Mouse (Mus musculus) forebrain, embryonic 14.5 days (tissue): Measurements from ENCODE around the gene Elf2. TPM values are rescaled to one million over a fixed set of nuclear protein-coding genes. Genes with fewer than 3 reads are reported as not detected.

Source experiments
- ATAC-seq: fragments of 200-750 bp; cut with Nextera tagmentation; 2 replicates; pipeline ENCODE4 v1.8.0; 2017; ENCODE audit warnings: mild to moderate bottlenecking, moderate library complexity
- DNase-seq: peaks from one replicate; pipeline ENCODE4 v3.0.0-alpha.2; 2015; ENCODE audit warnings: low spot score
- H3K27ac ChIP-seq: fragments of 300-500 bp; sonication (generic); 2 replicates; pipeline ENCODE4 v1.5.1; 2014; ENCODE audit warnings: low read depth, mild to moderate bottlenecking, control low read depth, low read length, moderate library complexity
- H3K27me3 ChIP-seq: fragments of 300-500 bp; sonication (generic); replicated peaks from 2 replicates; pipeline ENCODE4 v1.6.1; 2014; ENCODE audit warnings: low read length, control low read depth, mixed read lengths; ENCODE audit not compliant: control insufficient read depth, insufficient read depth
- H3K36me3 ChIP-seq: fragments of 300-500 bp; sonication (generic); 2 replicates; pipeline ENCODE4 v1.6.1; 2014; ENCODE audit warnings: low read length, control low read depth; ENCODE audit not compliant: control insufficient read depth, insufficient read depth
- H3K4me1 ChIP-seq: fragments of 300-500 bp; sonication (generic); 2 replicates; pipeline ENCODE4 v1.6.1; 2014; ENCODE audit warnings: antibody characterized with exemption, low read length, control low read depth; ENCODE audit not compliant: control insufficient read depth, insufficient read depth
- H3K4me2 ChIP-seq: fragments of 300-500 bp; sonication (generic); 2 replicates; pipeline ENCODE4 v1.6.1; 2014; ENCODE audit warnings: mild to moderate bottlenecking, control low read depth, low read length
- H3K4me3 ChIP-seq: fragments of 300-500 bp; sonication (generic); 2 replicates; pipeline ENCODE4 v1.5.1; 2014; ENCODE audit warnings: low read depth, low read length, control low read depth
- H3K9ac ChIP-seq: fragments of 300-500 bp; sonication (generic); 2 replicates; pipeline ENCODE4 v1.6.1; 2014; ENCODE audit warnings: mild to moderate bottlenecking, low read length, control low read depth, moderate library complexity
- H3K9me3 ChIP-seq: fragments of 300-500 bp; sonication (generic); replicated peaks from 2 replicates; pipeline ENCODE4 v1.6.1; 2016; ENCODE audit warnings: low read length, control low read depth, mixed read lengths; ENCODE audit not compliant: control insufficient read depth
- WGBS: fragments of 180-500 bp; shearing (Covaris S2); extraction: QIAGEN DNeasy Blood & Tissue Kit; methylation state at CpG from one replicate; pipeline ENCODE4 v1.1.7; 2014; 5-methylcytosine and 5-hydroxymethylcytosine counted together
- polyA plus RNA-seq: library from polyadenylated mRNA; unstranded; fragments of >200 nt; fragmentation: Nextera tagmentation; extraction: Ambion mirVana; gene quantifications from 2 replicates; pipeline ENCODE4 v1.2.1, GENCODE M21; 2014

Gene Elf2
- polyA plus RNA-seq, 1 experiment from 2014 or later: 49.9 TPM

GRCm38 (mm10) chr3:51311638-51312037 is 28.8 kb downstream of the Elf2 start:
- DNase-seq (no peak), ATAC-seq (no peak)
- Histone ChIP-seq H3K4me2 (no peak overlapping the region), H3K36me3 (peaks cover 22% of the 10 kb centered on the region), H3K27me3 (no peaks in the 10 kb centered on the region), H3K9me3 (no peaks in the 10 kb centered on the region), H3K4me3 (no peak overlapping the region), H3K9ac (no peak overlapping the region), H3K27ac (no peak overlapping the region), H3K4me1 (no peaks in the 10 kb centered on the region)
- WGBS: 45% methylated on average over 9 of the region's 9 CpGs

DNA sequence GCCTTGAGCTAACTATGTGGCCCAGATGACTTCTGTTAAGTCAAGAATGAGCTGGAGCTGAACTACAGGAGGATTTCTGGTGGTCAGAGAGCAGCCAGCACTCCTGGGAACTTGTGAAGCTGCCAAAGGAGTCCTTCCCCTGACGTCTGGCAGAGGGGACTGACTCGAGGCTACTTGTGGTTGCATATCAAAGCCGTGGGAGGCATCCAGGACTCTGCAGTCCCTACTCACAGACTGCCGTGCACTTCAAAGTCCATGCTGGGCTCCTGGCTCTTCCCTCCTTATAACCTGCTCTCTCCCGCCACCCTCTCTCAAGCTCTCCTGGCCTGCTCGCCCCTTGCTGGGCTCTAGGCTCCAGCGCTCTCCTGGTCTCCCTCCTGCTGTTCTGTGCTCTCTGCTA is 30.4 kb downstream of the Elf2 start:
- H3K9ac ChIP-seq: no peak overlapping the region
- no peak overlapping the region for H3K27ac ChIP-seq
- peaks cover 27% of the 10 kb centered on the region for H3K36me3 ChIP-seq
- 46% methylated on average over 7 of the region's 7 CpGs for WGBS
- DNase-seq: no peak
- no peak; the same call in 1 of the 2 replicates for ATAC-seq
- H3K27me3 ChIP-seq: no peaks in the 10 kb centered on the region
- no peaks in the 10 kb centered on the region for H3K9me3 ChIP-seq
- H3K4me1 ChIP-seq: no peaks in the 10 kb centered on the region
- H3K4me2 ChIP-seq: no peak overlapping the region
- no peak overlapping the region for H3K4me3 ChIP-seq

DNA sequence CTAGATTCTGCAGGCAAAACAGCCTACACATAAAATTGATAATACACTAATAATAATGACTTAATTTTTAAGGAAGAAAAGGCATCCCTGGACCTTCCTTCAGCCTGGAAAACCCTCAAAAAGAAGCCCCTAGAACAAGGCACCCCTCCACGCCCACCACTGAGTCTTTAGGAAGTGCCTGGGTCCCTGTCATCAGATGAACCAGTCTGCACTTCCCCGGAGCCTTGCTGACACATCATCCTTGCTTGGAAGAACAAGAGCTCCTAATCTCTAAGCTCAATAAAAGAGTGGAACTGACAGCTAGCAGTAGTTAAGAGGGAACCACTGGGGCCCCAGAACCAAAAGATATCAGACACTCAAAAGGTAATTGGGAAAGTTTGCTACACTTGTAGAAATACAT is 33.8 kb downstream of the Elf2 start:
- 97% methylated on average over 2 of the region's 2 CpGs for WGBS
- no peak overlapping the region for H3K9ac ChIP-seq
- no peaks in the 10 kb centered on the region for H3K27me3 ChIP-seq
- ATAC-seq (no peak), DNase-seq (no peak)
- no peaks in the 10 kb centered on the region for H3K4me1 ChIP-seq
- no peak overlapping the region for H3K4me2 ChIP-seq
- no peak overlapping the region for H3K4me3 ChIP-seq
- no peaks in the 10 kb centered on the region for H3K9me3 ChIP-seq
- no peak overlapping the region for H3K27ac ChIP-seq
- H3K36me3 ChIP-seq: peaks cover 19% of the 10 kb centered on the region; the same call in 1 of the 2 replicates

- H3K27me3 ChIP-seq: no peaks in the 10 kb centered on the region
- H3K4me1 ChIP-seq: no peaks in the 10 kb centered on the region
- H3K4me2 ChIP-seq: no peak overlapping the region
- no peaks in the 10 kb centered on the region for H3K9me3 ChIP-seq
- DNase-seq (no peak), ATAC-seq (no peak)
- peaks cover 19% of the 10 kb centered on the region; the same call in 1 of the 2 replicates for H3K36me3 ChIP-seq
- 90% methylated on average over 8 of the region's 8 CpGs for WGBS
- H3K9ac ChIP-seq: no peak overlapping the region
- H3K4me3 ChIP-seq: no peak overlapping the region
- H3K27ac ChIP-seq: no peak overlapping the region
These were observed 34.5 kb downstream of the Elf2 start for GRCm38 (mm10) chr3:51305961-51306360.

DNA sequence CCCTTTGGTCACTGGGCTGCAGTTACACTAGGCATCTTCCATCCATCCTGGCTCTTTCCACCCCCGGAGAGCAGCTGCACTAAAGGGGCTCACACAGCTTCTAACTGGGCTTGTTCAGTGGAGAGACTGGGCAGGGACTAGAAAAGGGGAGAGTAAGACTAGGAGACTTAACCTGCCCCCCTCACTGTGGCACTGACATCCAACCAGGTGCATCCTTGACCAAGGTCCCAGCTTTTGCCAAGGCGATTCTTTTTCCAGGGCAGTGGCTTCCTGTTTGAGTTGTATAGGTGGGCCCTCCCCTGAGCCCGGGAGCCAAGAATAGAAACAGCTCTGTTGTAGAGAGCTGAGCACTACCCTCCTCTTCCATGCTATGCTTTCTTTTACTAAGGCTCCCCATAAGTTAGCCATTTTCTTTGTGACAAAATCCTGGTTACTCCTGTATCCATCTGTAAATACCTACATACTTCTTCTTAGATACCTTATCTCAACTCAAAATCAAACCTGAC is 37.4 kb downstream of the Elf2 start:
- H3K36me3 ChIP-seq: peaks cover 10% of the 10 kb centered on the region; the same call in 1 of the 2 replicates
- H3K9ac ChIP-seq: no peak overlapping the region
- H3K27me3 ChIP-seq: no peaks in the 10 kb centered on the region
- WGBS: 89% methylated on average over 3 of the region's 3 CpGs
- no peak for ATAC-seq
- H3K27ac ChIP-seq: no peak overlapping the region
- no peak for DNase-seq
- no peaks in the 10 kb centered on the region for H3K4me1 ChIP-seq
- no peak overlapping the region for H3K4me3 ChIP-seq
- no peaks in the 10 kb centered on the region for H3K9me3 ChIP-seq
- H3K4me2 ChIP-seq: no peak overlapping the region

- no peak overlapping the region for H3K4me3 ChIP-seq
- no peaks in the 10 kb centered on the region for H3K27me3 ChIP-seq
- peaks cover 12% of the 10 kb centered on the region; the same call in 1 of the 2 replicates for H3K36me3 ChIP-seq
- H3K9ac ChIP-seq: no peak overlapping the region
- DNase-seq: no peak
- no peak overlapping the region for H3K27ac ChIP-seq
- ATAC-seq: no peak
- 87% methylated on average over 6 of the region's 6 CpGs for WGBS
- no peaks in the 10 kb centered on the region for H3K9me3 ChIP-seq
- H3K4me2 ChIP-seq: no peak overlapping the region
- no peaks in the 10 kb centered on the region for H3K4me1 ChIP-seq
These were observed 38.9 kb downstream of the Elf2 start for GRCm38 (mm10) chr3:51301583-51301982.

- H3K9ac ChIP-seq: no peak overlapping the region
These were observed 43.7 kb downstream of the Elf2 start for GRCm38 (mm10) chr3:51296790-51297189.

DNA sequence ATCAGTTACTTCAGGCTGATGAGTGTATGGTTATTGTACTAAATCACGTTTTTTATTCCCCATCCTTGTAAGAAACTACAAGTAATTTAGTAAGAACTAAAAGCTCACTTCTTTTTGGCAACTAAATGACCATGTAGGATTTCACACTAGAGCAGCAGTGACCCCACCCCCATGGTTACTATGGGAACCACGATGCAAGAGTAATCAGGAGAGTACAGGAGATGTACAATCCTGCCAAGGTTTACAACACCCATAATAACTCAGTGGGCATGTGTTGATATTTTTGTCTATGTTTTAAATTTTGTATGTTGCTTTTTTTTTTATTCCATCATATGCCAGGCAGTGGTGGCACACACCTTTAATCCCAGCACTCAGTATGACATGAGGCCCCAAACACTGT is 45.2 kb downstream of the Elf2 start:
- H3K4me3 ChIP-seq: no peak overlapping the region
- no peak overlapping the region for H3K4me2 ChIP-seq
- no peak overlapping the region for H3K9ac ChIP-seq
- ATAC-seq (no peak), DNase-seq (peak; percentile 34)
- no peak overlapping the region for H3K27ac ChIP-seq
- H3K4me1 ChIP-seq: no peaks in the 10 kb centered on the region
- 73% methylated on average over 2 of the region's 2 CpGs for WGBS
- 0 out of 2 replicates have a peak, but pooled peaks cover 7% of the 10 kb centered on the region for H3K36me3 ChIP-seq
- no peaks in the 10 kb centered on the region for H3K9me3 ChIP-seq
- H3K27me3 ChIP-seq: no peaks in the 10 kb centered on the region

More at GRCm38 (mm10) chr3:51296790-51297189, 43.7 kb downstream of the Elf2 start:
- H3K36me3 ChIP-seq: 0 out of 2 replicates have a peak, but pooled peaks cover 7% of the 10 kb centered on the region
- DNase-seq: no peak
- H3K4me3 ChIP-seq: no peak overlapping the region
- H3K9me3 ChIP-seq: no peaks in the 10 kb centered on the region
- no peak for ATAC-seq
- no peaks in the 10 kb centered on the region for H3K27me3 ChIP-seq
- H3K27ac ChIP-seq: no peak overlapping the region
- H3K4me2 ChIP-seq: no peak overlapping the region
- H3K4me1 ChIP-seq: no peaks in the 10 kb centered on the region
- 80% methylated on average over 1 of the region's 1 CpGs for WGBS

DNA sequence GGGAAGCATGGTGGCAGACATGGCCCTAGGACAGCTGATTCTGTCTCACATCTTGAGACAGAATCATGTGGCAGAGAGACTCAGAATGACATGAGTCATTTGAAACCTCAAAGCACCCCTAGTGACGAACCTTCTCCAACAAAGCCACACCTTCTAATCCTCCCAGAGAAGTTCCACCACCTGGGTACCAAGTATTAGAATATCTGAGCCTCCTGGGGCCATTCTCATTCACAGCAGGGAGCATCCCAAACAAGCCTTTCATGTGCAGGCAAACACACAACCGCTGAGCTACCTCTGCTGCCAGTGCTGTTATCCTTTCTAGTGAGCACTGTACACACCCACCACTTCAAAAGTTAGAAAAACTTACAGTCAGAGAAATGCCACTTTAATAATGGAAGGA is 46.2 kb downstream of the Elf2 start:
- Histone ChIP-seq H3K27me3 (no peaks in the 10 kb centered on the region), H3K9me3 (no peaks in the 10 kb centered on the region), H3K4me2 (no peak overlapping the region), H3K9ac (no peak overlapping the region), H3K27ac (no peak overlapping the region), H3K36me3 (0 out of 2 replicates have a peak, but pooled peaks cover 7% of the 10 kb centered on the region), H3K4me3 (no peak overlapping the region), H3K4me1 (no peaks in the 10 kb centered on the region; the same call in 1 of the 2 replicates)
- no peak for DNase-seq
- WGBS: 31% methylated on average over 2 of the region's 2 CpGs
- no peak for ATAC-seq
